Mouse (Mus musculus) liver, postnatal 0 days (tissue): ENCODE measurements at regions not wholly inside any gene's neighbourhood (a gene's known extent, or its start where the extent isn't known, plus 50 kb on each side); places are given as distances from the start of the nearest gene placed in this dataset.

Experiments
- ATAC-seq: fragments of 200-750 bp; cut with Nextera tagmentation; 2 replicates; pipeline ENCODE4 v1.8.0; 2017; ENCODE audit warnings: mild to moderate bottlenecking, moderate library complexity
- DNase-seq: peaks from one replicate; pipeline ENCODE4 v3.0.0-alpha.2; 2016
- H3K27ac ChIP-seq: fragments of 300-500 bp; sonication (generic); 2 replicates; pipeline ENCODE4 v1.5.1; 2014; ENCODE audit warnings: antibody characterized with exemption, moderate library complexity, mild to moderate bottlenecking, low read depth
- H3K27me3 ChIP-seq: fragments of 300-500 bp; sonication (generic); 2 replicates; pipeline ENCODE4 v1.6.1; 2014; ENCODE audit warnings: low read length, control low read depth, mixed read lengths; ENCODE audit not compliant: insufficient read depth
- H3K36me3 ChIP-seq: fragments of 300-500 bp; sonication (generic); replicated peaks from 2 replicates; pipeline ENCODE4 v1.6.1; 2014; ENCODE audit warnings: mild to moderate bottlenecking, control low read depth, low read length, moderate library complexity, mixed read lengths; ENCODE audit not compliant: insufficient read depth
- H3K4me1 ChIP-seq: fragments of 300-500 bp; sonication (generic); 2 replicates; pipeline ENCODE4 v1.6.1; 2014; ENCODE audit warnings: antibody characterized with exemption, mild to moderate bottlenecking, control low read depth; ENCODE audit not compliant: insufficient read depth
- H3K4me2 ChIP-seq: fragments of 300-500 bp; sonication (generic); 2 replicates; pipeline ENCODE4 v1.6.1; 2014; ENCODE audit warnings: low read depth, mild to moderate bottlenecking, low read length, moderate library complexity, mixed read lengths
- H3K4me3 ChIP-seq: fragments of 300-500 bp; sonication (generic); 2 replicates; pipeline ENCODE4 v1.5.1; 2014; ENCODE audit warnings: low read depth, low read length
- H3K9ac ChIP-seq: fragments of 300-500 bp; sonication (generic); replicated peaks from 2 replicates; pipeline ENCODE4 v1.6.1; 2014; ENCODE audit warnings: mild to moderate bottlenecking, moderate library complexity
- H3K9me3 ChIP-seq: fragments of 300-500 bp; sonication (generic); 2 replicates; pipeline ENCODE4 v1.6.1; 2016; ENCODE audit warnings: mild to moderate bottlenecking, control low read depth, low read length, mixed read lengths
- CTCF ChIP-seq: sonication (generic); IDR thresholded peaks from 2 replicates; pipeline ENCODE4 v1.5.1; 2016; ENCODE audit warnings: antibody characterized with exemption, low read depth
- EP300 ChIP-seq: IDR thresholded peaks from 2 replicates; pipeline ENCODE4 v1.6.1; 2016; ENCODE audit warnings: antibody characterized with exemption, low read depth, mild to moderate bottlenecking
- WGBS: fragments of 180-500 bp; shearing (Covaris S2); extraction: QIAGEN DNeasy Blood & Tissue Kit; methylation state at CpG from one replicate; pipeline ENCODE4 v1.1.7; 2014; ENCODE audit not compliant: insufficient replicate concordance; 5-methylcytosine and 5-hydroxymethylcytosine counted together

- Histone ChIP-seq H3K36me3 (no peaks in the 10 kb centered on the region), H3K27me3 (no peaks in the 10 kb centered on the region), H3K4me2 (no peak overlapping the region), H3K4me3 (no peak overlapping the region), H3K9me3 (no peaks in the 10 kb centered on the region), H3K9ac (no peak overlapping the region), H3K27ac (no peak overlapping the region), H3K4me1 (no peaks in the 10 kb centered on the region)
- WGBS = 66% methylated on average over 2 of the region's 2 CpGs
- TF ChIP-seq CTCF = no peak
- TF ChIP-seq EP300 = no peak
- DNase-seq = no peak
- no peak for ATAC-seq
These were observed 271.6 kb upstream of the Nr2f2 start for GRCm38 (mm10) chr7:70638161-70638560.

- H3K4me1 ChIP-seq = no peaks in the 10 kb centered on the region; the same call in 1 of the 2 replicates
- WGBS = 60% methylated on average over 11 of the region's 11 CpGs
- no peak overlapping the region for H3K4me3 ChIP-seq
- ATAC-seq = no peak
- no peak for TF ChIP-seq EP300
- no peak for TF ChIP-seq CTCF
- H3K9me3 ChIP-seq = no peaks in the 10 kb centered on the region
- no peaks in the 10 kb centered on the region for H3K36me3 ChIP-seq
- H3K4me2 ChIP-seq = no peak overlapping the region
- H3K27me3 ChIP-seq = no peaks in the 10 kb centered on the region
- DNase-seq = no peak
- no peak overlapping the region for H3K9ac ChIP-seq
- no peak overlapping the region for H3K27ac ChIP-seq
These were observed 267.5 kb upstream of the Nr2f2 start for GRCm38 (mm10) chr7:70634016-70634415.

- Histone ChIP-seq H3K27ac (no peak overlapping the region), H3K4me2 (no peak overlapping the region), H3K9me3 (no peaks in the 10 kb centered on the region), H3K4me3 (no peak overlapping the region), H3K36me3 (no peaks in the 10 kb centered on the region), H3K27me3 (no peaks in the 10 kb centered on the region), H3K9ac (no peak overlapping the region), H3K4me1 (no peaks in the 10 kb centered on the region; the same call in 1 of the 2 replicates)
- no peak for ATAC-seq
- DNase-seq = no peak
- 72% methylated on average over 11 of the region's 11 CpGs for WGBS
- TF ChIP-seq EP300 (no peak), CTCF (no peak)
These were observed 267.0 kb upstream of the Nr2f2 start for GRCm38 (mm10) chr7:70633577-70633976.

DNA sequence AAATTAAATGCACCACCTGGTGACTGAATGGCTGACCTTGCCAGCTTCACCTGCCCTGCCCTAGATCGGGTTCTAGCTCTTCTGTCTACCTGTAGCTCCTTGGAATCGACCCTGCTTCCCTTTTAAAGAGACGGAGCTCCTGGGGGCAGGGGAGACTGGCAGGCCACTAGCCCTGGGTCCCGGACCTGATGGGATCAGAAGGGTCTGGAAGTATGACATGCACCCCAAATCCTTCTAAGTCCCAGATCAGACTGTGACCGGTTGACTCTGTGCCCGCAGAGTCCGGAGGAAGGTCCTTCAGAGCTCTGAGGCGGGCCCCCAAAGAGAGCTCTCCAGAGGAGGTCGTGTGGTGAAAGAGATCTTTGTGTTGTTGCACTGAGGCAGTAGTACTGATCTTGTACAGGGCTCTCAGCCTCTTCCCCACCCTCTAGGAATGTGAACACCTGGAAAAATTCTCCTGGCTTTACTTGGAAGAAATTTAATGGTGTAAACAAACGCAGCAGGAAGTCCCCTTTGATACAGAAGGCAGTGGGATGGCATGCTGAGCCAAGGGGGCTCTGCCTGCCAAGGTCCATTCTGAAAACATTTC lies 259.2 kb upstream of the Nr2f2 start:
- H3K4me2 ChIP-seq = peak overlapping the region; percentile 65
- no peaks in the 10 kb centered on the region for H3K36me3 ChIP-seq
- peaks cover 3% of the 10 kb centered on the region for H3K4me1 ChIP-seq
- DNase-seq (no peak), ATAC-seq (no peak)
- TF ChIP-seq EP300 = no peak
- no peak for TF ChIP-seq CTCF
- no peak overlapping the region; the same call in 1 of the 2 replicates for H3K9ac ChIP-seq
- WGBS = 24% methylated on average over 10 of the region's 10 CpGs
- H3K27ac ChIP-seq = no peak overlapping the region
- 0 out of 2 replicates have a peak, but pooled peaks cover 2% of the 10 kb centered on the region for H3K27me3 ChIP-seq
- no peaks in the 10 kb centered on the region for H3K9me3 ChIP-seq
- H3K4me3 ChIP-seq = 0 out of 2 replicates have a peak overlapping the region, but pooled peaks have one; percentile 15

- Histone ChIP-seq H3K4me2 (peak overlapping the region; percentile 65), H3K4me1 (peaks cover 3% of the 10 kb centered on the region), H3K27me3 (0 out of 2 replicates have a peak, but pooled peaks cover 2% of the 10 kb centered on the region), H3K36me3 (no peaks in the 10 kb centered on the region), H3K9me3 (no peaks in the 10 kb centered on the region), H3K9ac (no peak overlapping the region; the same call in 1 of the 2 replicates), H3K4me3 (peak overlapping the region; percentile 15; the same call in 1 of the 2 replicates), H3K27ac (peak overlapping the region; percentile 81)
- ATAC-seq (peak; percentile 75), DNase-seq (peak; percentile 65)
- WGBS = 2% methylated on average over 30 of the region's 30 CpGs
- TF ChIP-seq CTCF = no peak
- no peak for TF ChIP-seq EP300
These were observed 258.4 kb upstream of the Nr2f2 start for GRCm38 (mm10) chr7:70624727-70625642.
